Mouse (Mus musculus): Measurements from ENCODE around the gene Gm28053.
"Not testable (repeated sequence)": the region's sequence is repeated elsewhere in the genome, so short reads cannot be mapped to it uniquely, and the experiment has no call there.

Gene Gm28053

DNA sequence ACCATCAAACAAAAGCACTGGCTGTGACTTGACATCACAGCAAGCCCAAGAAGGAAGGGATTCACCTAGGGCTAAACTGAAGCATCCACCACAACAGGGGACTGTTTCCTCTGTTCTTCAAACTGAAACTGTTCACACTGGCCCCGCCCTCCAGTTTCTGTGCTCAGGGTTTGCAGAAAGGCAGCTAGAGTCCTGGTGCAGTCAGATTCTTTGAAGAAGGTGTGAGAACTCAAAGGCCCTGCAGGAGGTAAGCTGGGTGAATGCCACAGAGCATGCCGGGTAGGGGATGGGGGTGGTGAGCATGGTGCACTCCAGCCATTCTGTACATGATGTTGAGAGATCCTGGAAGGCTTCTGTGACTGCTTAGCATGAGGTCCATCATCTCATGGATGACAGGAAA, at the start of gene Gm28053, which contains the start of gene Gimap7:
TSS of gene Gm28053 (plus strand) at position 153 of the 400 bp plus-strand sequence.
TSS of gene Gimap7 (plus strand) at position 167 of the 400 bp plus-strand sequence.
- no peak for DNase-seq (ENCODE audit: low spot score)

DNA sequence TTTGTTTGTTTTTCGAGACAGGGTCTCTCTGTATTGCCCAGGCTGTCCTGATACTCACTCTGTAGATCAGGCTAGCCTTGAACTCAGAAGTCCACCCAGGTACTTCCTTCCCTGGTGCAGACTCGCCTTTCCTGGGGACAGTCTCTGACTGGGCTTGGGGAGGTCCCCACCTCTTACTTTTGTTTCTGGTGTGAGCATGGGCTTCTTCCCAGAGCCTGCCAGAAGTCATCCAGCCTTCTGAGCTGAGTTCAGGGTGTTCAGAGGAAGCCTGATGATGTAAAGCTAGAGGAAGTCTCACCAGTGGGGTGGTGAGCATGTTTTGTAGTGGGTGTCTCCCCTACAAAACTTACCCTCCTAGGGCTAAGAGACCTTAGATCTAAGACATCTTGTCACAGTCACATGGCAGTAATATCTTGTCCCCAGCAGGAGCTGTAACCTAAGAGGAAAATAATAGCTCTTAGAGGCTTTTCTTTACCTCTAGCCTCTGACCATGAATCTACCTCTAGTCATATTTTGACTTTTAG, 48.9 kb upstream of the Gm28053 start:
- DNase-seq (ENCODE audit: low spot score): no peak

DNA sequence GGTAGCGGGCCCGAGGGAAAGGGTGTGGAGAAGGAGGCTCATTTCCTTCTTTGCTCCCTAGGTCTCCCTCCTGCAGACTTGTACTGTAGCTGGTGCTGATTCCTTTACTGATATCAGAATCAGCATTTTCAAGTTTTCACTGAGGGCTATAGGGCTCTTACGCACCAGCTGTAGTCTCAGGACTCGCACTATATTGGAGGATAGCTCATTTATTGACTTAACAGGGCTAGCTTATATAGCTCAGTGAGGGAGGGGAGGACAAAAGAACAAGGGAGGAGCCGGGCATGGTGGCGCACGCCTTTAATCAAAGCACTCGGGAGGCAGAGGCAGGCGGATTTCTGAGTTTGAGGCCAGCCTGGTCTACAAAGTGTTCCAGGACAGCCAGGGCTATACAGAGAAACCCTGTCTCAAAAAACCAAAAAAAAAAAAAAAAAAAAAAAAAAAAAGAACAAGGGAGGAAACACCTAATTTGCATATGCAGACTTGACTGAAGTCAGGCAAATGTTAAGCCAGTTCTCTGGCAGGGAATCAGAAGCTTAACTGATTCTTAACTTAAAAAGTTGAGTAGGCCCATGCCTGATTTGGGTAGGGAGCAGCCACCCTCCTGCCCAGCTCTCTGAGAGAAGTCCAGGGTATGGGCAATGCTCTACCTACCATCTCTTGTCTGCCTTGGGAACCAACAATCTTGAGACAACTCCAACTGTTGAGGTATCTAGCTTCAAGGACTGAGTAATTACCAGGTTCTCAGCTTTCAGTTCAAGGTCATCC, 43.9 kb upstream of the Gm28053 start:
- DNase-seq (ENCODE audit: low spot score): no peak

DNA sequence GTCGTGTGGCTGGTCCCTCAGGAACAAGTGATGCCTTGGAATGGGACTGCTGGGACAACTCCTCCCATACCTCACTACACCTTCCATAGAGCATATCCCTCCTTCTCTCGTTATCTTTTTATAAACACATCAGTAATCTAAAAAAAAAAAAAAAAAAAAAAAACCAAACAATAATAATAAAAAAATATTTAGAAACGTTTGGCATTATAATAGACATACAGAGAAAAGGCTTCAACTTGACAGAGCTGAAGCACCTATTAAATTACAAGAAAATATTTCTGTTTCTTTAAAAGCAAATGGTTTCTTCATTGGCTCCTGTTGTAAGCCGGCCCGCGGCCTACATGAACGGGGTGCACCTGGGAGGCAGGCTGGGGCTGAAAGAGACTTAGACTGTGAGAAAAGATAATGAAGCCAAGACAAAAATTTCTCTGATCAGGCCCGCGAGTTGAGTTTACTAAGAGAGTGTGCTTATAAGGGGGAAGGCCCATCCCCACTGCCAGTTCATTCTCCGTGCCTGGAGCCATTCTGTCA, 42.9 kb upstream of the Gm28053 start:
- no peak for DNase-seq (ENCODE audit: low spot score)

DNA sequence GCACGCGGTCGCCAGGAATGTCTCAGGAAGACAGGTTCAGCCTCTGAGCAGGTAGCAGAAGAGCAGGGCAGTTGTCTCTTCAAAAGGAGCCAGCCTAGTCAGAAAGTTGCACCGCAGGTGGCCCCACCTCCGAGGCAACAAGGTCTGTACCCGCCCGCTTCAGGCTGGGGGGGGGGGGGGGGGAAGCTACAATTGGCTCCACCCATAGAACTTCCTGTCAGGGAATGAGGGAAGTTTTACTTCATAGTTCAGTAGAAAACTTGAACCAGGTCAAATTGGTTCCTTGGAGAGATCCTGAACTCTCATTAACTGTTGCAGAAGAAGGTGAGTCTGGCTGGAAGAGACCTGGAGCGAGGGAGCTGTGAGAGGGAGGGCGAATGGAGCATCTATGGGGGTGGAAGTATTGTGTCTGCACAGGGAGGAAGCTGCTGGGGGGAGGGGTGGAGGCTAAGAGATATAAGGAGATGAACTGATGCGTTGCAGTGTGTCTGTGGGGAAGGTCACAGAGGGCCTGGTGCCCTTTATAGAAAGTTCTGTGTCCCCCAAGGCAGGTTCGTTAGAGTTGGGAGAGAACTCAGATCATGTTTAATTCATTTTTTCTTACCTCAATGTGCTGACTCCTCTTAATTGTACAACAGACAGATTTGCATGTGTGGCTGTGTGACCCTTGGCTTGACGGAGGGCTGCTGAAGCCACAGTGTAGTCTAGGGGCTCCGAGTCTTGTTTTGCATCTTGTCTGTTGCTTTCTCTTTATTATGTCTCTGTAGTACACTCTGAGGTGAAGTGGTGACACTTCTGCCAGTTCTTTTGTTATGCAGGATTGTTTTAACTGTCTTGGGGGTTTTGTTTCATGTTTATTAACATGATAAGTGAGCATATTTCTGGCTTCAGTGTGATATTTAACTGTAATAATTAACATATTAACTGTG, 42.2 kb upstream of the Gm28053 start, which contains the start of gene Gimap9:
TSS of gene Gimap9 (plus strand) at position 199 of the 929 bp plus-strand sequence.
- DNase-seq (ENCODE audit: low spot score): no peak

DNA sequence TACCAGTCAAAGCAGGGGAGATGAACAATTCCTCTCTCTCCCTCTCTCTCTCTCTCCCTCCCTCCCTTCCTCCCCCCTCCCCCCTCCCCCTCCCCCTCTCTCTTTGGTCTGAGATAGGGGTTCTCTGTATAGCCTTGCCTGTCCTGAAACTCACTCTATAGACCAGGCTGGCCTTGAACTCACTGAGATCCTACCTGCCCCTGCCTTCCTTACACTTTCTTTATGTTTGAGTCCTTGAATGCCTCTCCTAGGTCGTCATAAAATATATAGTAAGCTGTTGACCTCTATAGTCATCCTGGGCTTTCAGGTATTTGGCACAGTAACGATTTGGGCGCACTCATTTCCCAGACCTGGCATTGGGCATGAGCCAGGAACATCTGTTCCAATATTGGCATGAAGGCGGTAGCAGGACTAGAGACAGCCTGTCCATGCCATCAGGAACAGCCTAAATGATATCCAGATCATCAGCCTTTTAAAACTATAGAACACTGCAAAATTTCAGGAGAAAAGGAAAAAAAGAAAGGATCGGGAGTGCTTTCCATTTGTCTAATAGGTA, 41.5 kb upstream of the Gm28053 start:
- DNase-seq (ENCODE audit: low spot score): no peak

DNA sequence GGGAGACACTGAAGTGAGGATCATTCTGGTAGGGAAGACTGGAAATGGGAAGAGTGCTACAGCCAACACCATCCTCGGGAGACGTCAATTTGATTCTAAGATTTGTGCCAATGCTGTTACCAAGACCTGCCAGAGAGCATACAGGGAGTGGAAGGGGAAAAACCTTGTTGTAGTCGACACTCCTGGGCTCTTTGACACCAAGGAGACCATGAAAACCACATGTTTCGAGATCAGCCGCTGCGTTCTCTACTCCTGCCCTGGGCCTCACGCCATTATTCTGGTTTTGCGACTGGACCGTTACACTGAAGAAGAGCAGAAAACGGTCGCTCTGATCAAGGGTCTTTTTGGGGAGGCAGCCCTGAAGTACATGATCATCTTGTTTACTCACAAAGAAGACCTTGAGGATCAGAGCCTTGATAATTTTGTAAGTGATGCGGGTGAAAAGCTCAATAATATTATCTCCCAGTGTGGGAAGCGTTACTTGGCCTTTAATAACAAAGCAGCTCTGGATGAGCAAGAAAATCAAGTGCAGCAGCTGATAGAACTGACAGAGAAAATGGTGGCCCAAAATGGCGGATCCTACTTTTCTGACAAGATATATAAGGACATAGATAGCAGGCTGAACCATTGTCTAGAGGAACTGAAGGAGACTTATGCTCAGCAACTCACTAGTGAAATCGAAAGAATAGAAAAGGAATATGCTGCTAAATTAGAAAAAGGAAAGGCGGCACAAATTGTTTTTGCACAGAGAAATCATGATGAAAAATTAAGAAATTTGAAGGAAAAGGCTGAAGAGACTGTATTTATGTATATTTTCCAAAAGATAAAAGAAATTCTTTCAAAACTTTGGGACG, 40.7 kb upstream of the Gm28053 start:
- no peak for DNase-seq (ENCODE audit: low spot score)

DNA sequence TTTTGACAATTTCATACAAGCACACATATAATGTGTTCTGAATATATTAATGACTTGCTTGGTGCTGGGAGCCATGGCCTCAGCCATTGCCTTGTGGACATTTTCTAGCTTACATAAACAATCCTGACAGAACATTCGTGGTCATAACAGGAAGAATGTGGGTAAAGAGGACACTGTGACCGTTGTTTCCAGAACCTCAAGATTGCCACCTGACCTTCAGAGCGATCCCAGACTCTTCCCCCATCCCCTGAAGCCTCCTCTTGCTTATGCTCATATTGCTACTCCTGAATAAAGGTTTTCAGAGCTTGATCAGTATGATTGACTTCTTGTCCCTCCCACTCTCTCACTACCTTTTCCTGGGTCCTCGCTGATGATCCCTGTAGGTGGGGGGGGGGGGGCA, 40.0 kb upstream of the Gm28053 start:
- DNase-seq (ENCODE audit: low spot score): no peak

DNA sequence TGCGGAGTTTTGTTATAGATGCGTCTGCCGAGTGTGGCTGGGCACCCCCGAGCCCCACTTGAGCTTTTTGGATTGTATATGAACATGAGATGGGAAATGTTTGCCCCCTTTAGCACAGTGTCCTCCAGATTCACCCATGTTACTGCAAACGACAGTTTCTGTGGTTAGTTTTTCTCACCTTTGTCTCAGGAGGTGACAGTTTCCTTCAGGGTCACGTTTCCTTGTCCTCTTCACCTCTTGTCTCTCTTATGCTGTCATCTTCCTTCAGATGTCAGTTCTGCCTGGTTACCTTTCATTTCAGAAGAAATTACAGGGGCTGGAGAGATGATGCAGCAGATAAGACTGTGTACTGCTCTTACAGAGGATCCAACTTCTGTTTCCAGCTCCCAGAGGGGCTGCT, 38.7 kb upstream of the Gm28053 start:
- DNase-seq (ENCODE audit: low spot score): no peak

DNA sequence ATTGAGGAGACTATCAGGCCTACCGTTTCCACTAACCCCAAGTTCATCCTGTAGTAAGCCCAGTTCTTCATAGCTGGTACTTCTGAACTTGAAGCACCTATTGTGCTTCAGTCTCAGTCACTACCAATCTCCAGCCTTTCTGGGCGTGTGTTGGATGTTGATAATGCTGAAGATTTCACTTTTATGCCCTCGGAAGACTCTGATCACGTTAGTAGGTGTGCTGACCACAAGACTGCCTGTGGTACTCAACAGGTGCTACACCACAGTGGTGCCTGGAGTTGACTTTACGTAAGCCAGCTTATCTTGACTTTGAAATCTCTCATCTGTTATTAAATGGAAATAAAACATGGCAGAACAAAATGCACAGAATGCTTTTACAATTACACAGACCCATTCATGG, 38.0 kb upstream of the Gm28053 start:
- DNase-seq (ENCODE audit: low spot score): no peak

DNA sequence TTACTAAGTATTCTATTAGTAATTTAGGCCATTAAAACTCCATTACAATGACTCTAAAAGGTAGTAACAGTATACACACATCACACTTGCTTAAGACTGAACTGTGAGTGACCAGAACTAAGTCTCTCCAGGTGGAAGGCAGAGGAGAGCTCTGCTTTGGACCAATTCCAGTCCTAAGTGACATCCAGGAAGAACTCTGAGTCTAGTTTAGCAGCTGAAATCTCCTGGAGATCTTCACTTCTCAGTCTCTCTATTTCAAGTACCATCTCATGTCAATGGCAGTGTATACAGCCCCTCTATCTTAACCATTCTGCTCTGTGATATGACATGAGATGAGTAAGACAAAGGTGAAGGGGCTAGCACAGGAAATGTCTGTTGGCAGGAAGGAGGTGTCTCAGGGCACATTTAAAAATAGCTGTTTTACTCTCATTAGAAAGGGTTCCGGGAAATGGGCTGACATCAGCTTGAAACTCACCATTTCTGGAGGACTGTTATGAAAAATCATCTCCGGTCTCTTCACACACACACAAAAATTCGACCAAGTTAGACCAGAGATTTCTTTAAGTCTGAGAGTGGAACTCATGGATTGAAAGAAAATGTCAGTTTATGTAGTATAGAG, 36.8 kb upstream of the Gm28053 start:
- DNase-seq (ENCODE audit: low spot score): no peak

DNA sequence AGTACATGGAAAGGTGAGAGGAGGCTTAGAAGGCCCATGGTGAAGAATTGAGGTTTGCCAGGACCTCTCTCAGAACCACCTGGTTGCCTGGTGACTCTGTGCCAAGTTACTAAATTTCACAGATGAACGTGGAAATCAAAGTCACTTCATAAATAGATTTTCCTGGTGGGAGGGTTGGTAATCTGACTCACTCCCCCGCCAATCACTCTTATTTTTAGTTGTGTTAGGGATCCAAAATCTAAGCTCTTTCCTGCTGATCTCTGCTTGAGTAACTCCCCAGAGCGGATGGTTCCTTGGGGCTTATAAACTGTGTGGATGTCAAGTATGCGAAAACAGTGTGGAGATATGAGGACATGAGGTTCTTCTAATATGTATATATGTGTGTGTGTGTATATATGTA, 36.1 kb upstream of the Gm28053 start:
- no peak for DNase-seq (ENCODE audit: low spot score)

DNA sequence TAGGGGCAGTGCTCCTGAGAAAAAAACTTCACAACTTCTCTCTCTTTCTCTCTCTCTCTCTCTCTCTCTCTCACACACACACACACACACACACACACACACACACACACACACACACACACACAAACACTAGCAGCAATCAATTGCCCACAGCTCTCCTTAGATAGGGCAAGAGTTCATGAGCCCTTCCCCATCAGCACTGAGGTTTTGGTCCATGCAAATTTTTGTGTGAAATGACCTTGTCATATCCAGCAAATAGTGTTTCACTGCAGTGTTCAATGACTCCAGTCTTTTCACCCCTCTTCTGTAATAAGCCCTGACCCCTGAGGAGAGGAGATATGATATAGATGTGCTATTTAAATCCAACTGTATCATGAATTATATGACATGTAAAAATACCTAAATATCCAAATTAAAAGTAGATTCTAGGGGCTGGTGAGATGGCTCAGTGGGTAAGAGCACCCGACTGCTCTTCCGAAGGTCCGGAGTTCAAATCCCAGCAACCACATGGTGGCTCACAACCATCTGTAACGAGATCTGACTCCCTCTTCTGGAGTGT, 35.1 kb upstream of the Gm28053 start:
- DNase-seq (ENCODE audit: low spot score): not testable (repeated sequence)

DNA sequence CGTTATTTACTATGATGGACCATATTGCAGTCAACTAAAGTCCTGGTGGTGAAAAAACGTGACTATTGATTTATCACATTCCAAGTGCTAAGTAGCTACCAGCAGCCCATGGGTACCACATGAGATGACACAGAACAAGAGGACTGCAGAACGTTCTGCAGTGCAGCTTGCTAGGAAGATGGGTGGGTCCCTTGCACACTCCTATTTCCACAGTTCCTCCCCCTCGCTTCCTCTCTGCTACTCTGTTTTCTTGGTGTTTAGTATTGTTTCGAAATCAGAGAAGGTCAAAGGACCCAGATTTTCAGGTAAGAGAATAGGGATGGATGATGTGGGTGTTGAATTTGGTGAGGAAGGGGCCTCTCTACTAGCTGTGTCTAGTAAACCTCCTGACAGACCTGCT, 34.1 kb upstream of the Gm28053 start, which contains the start of gene Gimap4:
TSS of gene Gimap4 (plus strand) at position 231 of the 400 bp plus-strand sequence.
- no peak for DNase-seq (ENCODE audit: low spot score)

DNA sequence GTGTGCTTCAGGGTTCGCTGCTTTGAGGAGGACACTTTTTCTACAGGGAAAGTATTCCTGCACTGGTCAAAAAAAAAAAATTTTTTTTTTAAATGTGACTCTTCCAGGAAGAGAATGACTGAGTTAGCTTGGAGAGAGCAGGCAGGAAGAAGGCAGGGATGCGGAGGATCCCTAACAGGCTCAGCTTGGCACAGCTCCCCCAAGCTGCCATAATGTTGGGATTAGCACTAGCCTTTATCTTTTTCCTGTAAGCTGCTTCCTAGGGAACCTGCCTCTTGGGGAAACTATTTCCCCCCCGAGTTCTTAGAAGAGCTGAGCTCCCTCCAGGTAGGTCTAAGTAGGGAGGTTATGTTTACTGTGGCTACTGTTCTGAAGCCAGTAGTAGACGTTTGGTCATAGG, 33.6 kb upstream of the Gm28053 start:
- no peak for DNase-seq (ENCODE audit: low spot score)

DNA sequence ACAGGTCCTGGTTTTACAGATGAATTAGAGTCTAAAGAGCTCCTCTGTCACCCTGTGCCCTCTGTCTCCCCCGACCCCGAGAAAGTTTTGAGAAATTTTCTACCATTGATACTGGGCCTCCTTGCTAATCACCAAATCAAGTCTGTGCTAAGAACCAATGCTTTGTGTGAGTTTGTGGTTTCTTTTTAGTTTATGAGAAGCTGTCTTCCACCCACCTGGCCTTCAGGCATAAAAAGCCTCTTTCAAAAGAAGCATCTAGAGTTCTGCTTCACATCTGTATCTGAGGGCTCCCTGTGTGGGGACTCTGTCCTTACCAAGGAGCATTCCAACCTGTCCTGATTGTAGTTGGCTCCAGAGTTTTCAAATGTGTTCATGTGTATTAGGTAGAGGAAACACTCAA, 33.2 kb upstream of the Gm28053 start:
- DNase-seq (ENCODE audit: low spot score): no peak

DNA sequence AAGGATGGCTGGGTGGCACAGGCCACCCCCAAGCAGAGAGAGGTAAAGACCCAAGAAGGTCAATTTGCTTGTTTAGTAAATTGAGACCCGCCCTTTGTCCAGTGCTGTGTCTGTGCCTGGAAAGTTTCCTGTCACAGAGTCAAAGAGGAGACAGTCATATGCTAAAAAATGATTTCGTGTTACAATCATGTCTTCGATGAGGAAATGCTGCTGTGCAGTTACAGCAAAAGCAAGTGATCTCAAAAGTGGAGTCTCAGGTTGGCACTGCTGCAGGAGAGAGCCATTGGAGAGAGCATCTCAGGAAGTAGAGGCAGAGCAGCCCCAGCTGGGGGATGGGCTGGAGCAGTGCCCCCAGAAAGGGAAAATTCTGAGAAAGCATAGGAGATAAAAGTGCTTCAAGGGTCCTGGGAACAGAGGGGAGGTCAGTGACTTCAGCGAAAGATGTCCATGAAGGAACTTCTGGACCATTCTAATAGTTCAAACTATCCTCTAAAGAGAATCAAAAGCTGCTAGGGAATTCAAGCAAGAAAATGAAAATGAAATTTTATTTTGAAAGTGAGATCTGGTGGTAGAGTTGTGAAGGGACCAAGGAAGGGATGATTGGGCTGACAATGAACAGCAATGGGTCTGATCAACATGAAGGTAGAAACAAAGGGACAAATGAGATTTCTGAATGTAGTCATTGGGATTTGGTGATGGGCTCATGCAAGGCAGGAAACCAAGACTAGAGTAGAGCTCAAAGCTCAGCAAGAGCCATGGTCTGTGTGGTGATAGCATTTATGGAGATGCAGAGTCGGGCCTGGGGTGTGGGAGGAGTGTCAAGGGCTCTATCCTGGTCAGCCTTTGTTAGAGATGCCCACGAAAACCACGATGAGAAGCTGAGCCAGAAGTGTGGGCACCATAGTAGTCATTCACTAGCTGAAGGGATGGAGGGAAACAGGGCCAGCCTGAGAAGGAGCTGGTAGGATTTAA, 32.4 kb upstream of the Gm28053 start:
- DNase-seq (ENCODE audit: low spot score): no peak

DNA sequence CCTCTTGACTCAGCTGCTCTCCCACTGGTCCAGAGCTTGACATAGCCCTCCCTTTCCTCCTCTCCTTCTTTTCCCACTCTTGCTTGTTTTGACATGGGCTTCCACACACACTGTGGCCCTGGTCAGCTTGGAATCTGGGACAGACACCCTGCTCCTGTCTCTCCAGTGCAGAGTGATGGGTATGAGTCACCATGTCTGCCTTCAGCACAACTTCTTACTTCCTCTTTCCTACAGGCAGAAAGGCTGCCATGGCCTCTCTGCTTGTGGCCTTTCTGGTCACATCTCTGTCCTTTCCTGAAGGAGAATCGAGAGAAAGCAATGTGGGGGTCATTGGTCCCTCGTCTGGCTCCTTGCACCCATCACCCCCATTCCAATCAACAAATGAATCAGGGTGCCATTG, 31.3 kb upstream of the Gm28053 start:
- DNase-seq (ENCODE audit: low spot score): no peak

DNA sequence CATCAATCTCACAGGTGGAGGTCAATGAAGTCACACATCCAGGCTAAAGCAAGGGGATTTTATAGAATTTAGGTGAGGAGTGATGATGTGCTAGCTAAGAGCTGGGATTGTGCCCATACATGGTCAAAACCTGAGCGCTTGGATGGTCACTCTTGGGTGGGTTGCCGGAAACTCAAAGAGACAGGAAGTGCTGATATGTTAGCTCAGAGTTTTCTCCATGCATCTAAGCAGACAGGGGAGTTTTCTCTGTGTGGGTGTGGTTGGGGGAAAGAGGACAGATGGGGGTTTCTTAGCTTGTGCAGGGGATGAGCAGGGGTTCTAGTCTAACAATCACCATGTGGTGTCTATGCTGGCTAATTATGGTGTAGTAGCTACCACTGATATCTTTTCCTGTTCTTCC, 29.1 kb upstream of the Gm28053 start:
- no peak for DNase-seq (ENCODE audit: low spot score)

Data from ovary, postnatal 10 days (tissue).